Mouse (Mus musculus) liver, embryonic 16.5 days (tissue): ENCODE results near the gene Upp2. TPM values are rescaled to one million over a fixed set of nuclear protein-coding genes. Genes with fewer than 3 reads are reported as not detected.

Experiments
- ATAC-seq: fragments of 200-750 bp; cut with Nextera tagmentation; 2 replicates; pipeline ENCODE4 v1.8.0; 2017; ENCODE audit warnings: low read depth, mild to moderate bottlenecking, moderate number of reproducible peaks, moderate library complexity
- H3K27ac ChIP-seq: fragments of 300-500 bp; sonication (generic); 2 replicates; pipeline ENCODE4 v1.5.1; 2014; ENCODE audit warnings: mild to moderate bottlenecking, low read length
- H3K27me3 ChIP-seq: fragments of 300-500 bp; sonication (generic); 2 replicates; pipeline ENCODE4 v1.6.1; 2014; ENCODE audit warnings: low read depth, low read length, mixed read lengths; ENCODE audit not compliant: control insufficient read depth, insufficient read depth
- H3K36me3 ChIP-seq: fragments of 300-500 bp; sonication (generic); 2 replicates; pipeline ENCODE4 v1.6.1; 2014; ENCODE audit warnings: mild to moderate bottlenecking; ENCODE audit not compliant: control insufficient read depth, insufficient read depth
- H3K4me1 ChIP-seq: fragments of 300-500 bp; sonication (generic); 2 replicates; pipeline ENCODE4 v1.6.1; 2014; ENCODE audit warnings: low read depth, low read length, mixed read lengths; ENCODE audit not compliant: control insufficient read depth
- H3K4me2 ChIP-seq: fragments of 300-500 bp; sonication (generic); 2 replicates; pipeline ENCODE4 v1.6.1; 2014; ENCODE audit warnings: low read depth, low read length, mixed read lengths
- H3K4me3 ChIP-seq: fragments of 300-500 bp; sonication (generic); 2 replicates; pipeline ENCODE4 v1.5.1; 2014; ENCODE audit warnings: low read depth, mild to moderate bottlenecking, low read length
- H3K9ac ChIP-seq: fragments of 300-500 bp; sonication (generic); 2 replicates; pipeline ENCODE4 v1.6.1; 2014; ENCODE audit warnings: low read depth, low read length
- H3K9me3 ChIP-seq: fragments of 300-500 bp; sonication (generic); replicated peaks from 2 replicates; pipeline ENCODE4 v1.6.1; 2016; ENCODE audit warnings: low read length; ENCODE audit not compliant: control insufficient read depth
- WGBS: fragments of 180-500 bp; shearing (Covaris S2); extraction: QIAGEN DNeasy Blood & Tissue Kit; methylation state at CpG from one replicate; pipeline ENCODE4 v1.1.7; 2014; ENCODE audit not compliant: insufficient replicate concordance; 5-methylcytosine and 5-hydroxymethylcytosine counted together
- polyA plus RNA-seq: library from polyadenylated mRNA; unstranded; fragments of >200 nt; fragmentation: Nextera tagmentation; extraction: Ambion mirVana; gene quantifications from 2 replicates; pipeline ENCODE4 v1.2.1, GENCODE M21; 2015

The Upp2 gene
- polyA plus RNA-seq, 1 experiment from 2014 or later: 5.5 TPM

DNA sequence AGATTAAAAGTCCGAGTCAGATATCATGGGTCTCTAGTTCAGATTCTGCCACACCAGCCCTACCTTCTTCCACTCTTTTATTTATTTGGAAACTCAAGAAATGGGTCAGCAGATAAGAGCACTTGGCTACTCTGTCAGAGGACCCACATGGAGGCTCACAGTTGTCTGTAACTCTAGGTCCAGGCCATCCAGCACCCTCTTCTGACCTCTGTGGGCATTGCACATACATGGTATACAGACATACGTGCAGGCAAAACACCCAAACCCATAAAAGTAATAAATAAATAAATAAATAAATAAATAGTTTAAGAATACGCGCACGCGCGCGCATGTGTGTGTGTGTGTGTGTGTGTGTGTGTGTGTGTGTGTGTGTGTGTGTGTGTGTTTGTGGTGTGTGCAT, 47.8 kb downstream of the Upp2 start:
- Histone ChIP-seq H3K9ac (no peak overlapping the region), H3K9me3 (no peaks in the 10 kb centered on the region), H3K4me1 (no peaks in the 10 kb centered on the region), H3K4me2 (no peak overlapping the region), H3K36me3 (no peaks in the 10 kb centered on the region), H3K27ac (no peak overlapping the region), H3K4me3 (no peak overlapping the region), H3K27me3 (no peaks in the 10 kb centered on the region)
- WGBS: 81% methylated on average over 8 of the region's 8 CpGs
- no peak for ATAC-seq

GRCm38 (mm10) chr2:58615766-58616165, 48.7 kb downstream of the Upp2 start:
- Histone ChIP-seq H3K27me3 (no peaks in the 10 kb centered on the region), H3K4me2 (no peak overlapping the region), H3K9ac (no peak overlapping the region), H3K27ac (no peak overlapping the region), H3K9me3 (no peaks in the 10 kb centered on the region), H3K4me3 (no peak overlapping the region), H3K4me1 (no peaks in the 10 kb centered on the region), H3K36me3 (no peaks in the 10 kb centered on the region)
- WGBS: 63% methylated on average over 5 of the region's 5 CpGs
- ATAC-seq: no peak

GRCm38 (mm10) chr2:58625186-58625585, 58.1 kb downstream of the Upp2 start:
- Histone ChIP-seq H3K27me3 (no peaks in the 10 kb centered on the region), H3K4me2 (no peak overlapping the region), H3K4me3 (no peak overlapping the region), H3K9me3 (no peaks in the 10 kb centered on the region), H3K9ac (no peak overlapping the region), H3K4me1 (no peaks in the 10 kb centered on the region), H3K36me3 (no peaks in the 10 kb centered on the region), H3K27ac (no peak overlapping the region)
- WGBS: 66% methylated on average over 12 of the region's 12 CpGs
- no peak for ATAC-seq

DNA sequence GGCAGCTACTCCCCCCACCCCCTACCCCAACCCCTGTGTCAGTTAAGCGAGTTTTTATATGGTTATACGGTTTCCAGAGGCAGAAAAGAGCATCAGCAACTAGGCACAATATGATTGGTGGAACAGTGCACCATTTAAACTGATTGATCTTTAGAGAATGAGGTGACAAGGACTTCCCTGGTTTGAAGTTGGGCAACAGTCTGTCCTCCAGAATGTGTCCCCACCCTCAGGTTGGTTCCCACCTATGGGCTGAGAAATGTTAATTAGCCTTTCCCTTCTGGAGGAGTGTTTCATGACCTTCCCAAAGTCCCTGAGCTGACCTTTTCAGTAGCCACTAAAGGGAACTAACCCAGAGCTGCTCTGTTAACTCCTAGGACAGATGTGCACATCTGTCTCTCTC, 58.6 kb downstream of the Upp2 start:
- no peak overlapping the region for H3K27ac ChIP-seq
- no peaks in the 10 kb centered on the region for H3K4me1 ChIP-seq
- no peak overlapping the region for H3K4me2 ChIP-seq
- no peaks in the 10 kb centered on the region for H3K9me3 ChIP-seq
- H3K4me3 ChIP-seq: no peak overlapping the region
- no peaks in the 10 kb centered on the region for H3K36me3 ChIP-seq
- WGBS: 27% methylated on average over 2 of the region's 2 CpGs
- ATAC-seq: no peak
- H3K9ac ChIP-seq: no peak overlapping the region
- no peaks in the 10 kb centered on the region for H3K27me3 ChIP-seq

- Histone ChIP-seq H3K27ac (no peak overlapping the region), H3K36me3 (no peaks in the 10 kb centered on the region), H3K27me3 (no peaks in the 10 kb centered on the region), H3K4me3 (no peak overlapping the region), H3K4me1 (no peaks in the 10 kb centered on the region), H3K4me2 (no peak overlapping the region), H3K9me3 (no peaks in the 10 kb centered on the region), H3K9ac (no peak overlapping the region)
- 50% methylated on average over 8 of the region's 8 CpGs for WGBS
- ATAC-seq: no peak
These were observed 59.2 kb downstream of the Upp2 start for GRCm38 (mm10) chr2:58626136-58626769.

DNA sequence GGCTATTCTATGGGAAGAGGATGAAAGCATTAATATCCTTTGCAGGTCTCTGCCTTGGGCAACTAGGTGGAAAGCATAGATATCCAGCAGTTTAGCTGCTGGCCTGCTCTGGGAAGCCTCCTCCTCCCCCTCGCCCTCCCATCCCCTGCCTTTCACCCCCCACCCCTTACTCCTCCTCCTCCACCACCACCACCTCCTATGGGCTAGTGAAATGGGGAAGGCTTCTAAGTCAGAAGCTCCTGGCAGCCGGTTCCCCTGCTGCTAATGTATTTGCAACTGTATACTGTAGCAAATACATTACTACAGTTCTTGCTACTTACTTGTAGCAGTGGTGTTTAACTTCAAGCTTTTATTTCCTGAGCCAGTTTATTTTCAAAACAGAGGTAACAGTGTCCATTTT, 60.9 kb downstream of the Upp2 start:
- WGBS: 49% methylated on average over 2 of the region's 2 CpGs
- Histone ChIP-seq H3K4me3 (no peak overlapping the region), H3K9me3 (no peaks in the 10 kb centered on the region), H3K9ac (no peak overlapping the region), H3K4me1 (no peaks in the 10 kb centered on the region), H3K27me3 (no peaks in the 10 kb centered on the region), H3K36me3 (no peaks in the 10 kb centered on the region), H3K27ac (no peak overlapping the region), H3K4me2 (no peak overlapping the region)
- ATAC-seq: no peak

DNA sequence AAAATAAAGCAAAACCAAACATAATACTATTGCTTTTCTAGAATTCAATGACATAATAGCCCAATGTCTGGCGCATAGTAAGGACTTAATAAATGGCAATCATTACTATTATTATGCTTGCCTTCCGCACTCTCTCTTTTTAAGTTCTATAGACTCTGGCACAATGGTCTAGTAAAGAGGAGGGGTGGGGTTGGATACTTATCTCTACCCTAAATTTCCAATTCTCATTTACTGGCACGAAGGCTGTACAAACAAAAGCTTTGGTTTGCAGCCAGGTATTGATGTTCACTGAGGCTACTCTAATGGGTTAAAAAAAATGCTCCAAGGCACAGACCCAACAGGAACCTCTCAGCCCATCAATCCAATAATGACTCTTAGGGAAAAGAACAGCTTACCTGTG, 61.9 kb downstream of the Upp2 start:
- Histone ChIP-seq H3K4me3 (no peak overlapping the region), H3K27me3 (no peaks in the 10 kb centered on the region), H3K27ac (no peak overlapping the region), H3K9me3 (no peaks in the 10 kb centered on the region), H3K4me2 (no peak overlapping the region), H3K9ac (no peak overlapping the region), H3K36me3 (no peaks in the 10 kb centered on the region), H3K4me1 (no peaks in the 10 kb centered on the region)
- 63% methylated on average over 3 of the region's 3 CpGs for WGBS
- no peak for ATAC-seq

DNA sequence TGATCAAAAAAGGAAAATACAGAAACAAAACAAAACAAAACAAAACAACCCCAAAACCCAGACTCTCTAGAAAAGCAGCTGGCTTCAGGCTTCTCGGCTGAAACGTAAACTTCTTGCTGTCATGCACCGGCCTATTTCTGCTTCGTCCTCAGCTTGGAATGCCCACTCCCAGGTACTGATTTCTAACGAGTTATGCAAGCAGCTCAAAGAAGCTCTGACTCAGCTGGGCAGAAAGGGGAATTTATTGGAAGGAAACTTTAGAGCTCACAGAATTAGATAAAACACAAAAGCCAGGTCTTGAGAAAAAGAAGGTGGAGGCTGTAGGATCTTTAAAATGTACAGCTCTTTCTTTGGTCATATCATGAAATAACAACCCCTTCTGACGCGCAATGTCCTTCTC, 62.3 kb downstream of the Upp2 start:
- no peaks in the 10 kb centered on the region for H3K36me3 ChIP-seq
- 54% methylated on average over 7 of the region's 7 CpGs for WGBS

GRCm38 (mm10) chr2:58633791-58634190, 66.7 kb downstream of the Upp2 start:
- ATAC-seq: no peak
- H3K4me3 ChIP-seq: no peak overlapping the region
- no peaks in the 10 kb centered on the region for H3K4me1 ChIP-seq
- no peaks in the 10 kb centered on the region for H3K36me3 ChIP-seq
- no peak overlapping the region for H3K27ac ChIP-seq
- no peaks in the 10 kb centered on the region for H3K9me3 ChIP-seq
- H3K27me3 ChIP-seq: no peaks in the 10 kb centered on the region
- no peak overlapping the region for H3K9ac ChIP-seq
- H3K4me2 ChIP-seq: no peak overlapping the region
- 79% methylated on average over 11 of the region's 11 CpGs for WGBS

More for the DNA sequence above, 62.3 kb downstream of the Upp2 start:
- Histone ChIP-seq H3K27ac (no peak overlapping the region), H3K4me2 (no peak overlapping the region), H3K9me3 (no peaks in the 10 kb centered on the region), H3K4me3 (no peak overlapping the region), H3K9ac (no peak overlapping the region), H3K4me1 (no peaks in the 10 kb centered on the region), H3K27me3 (no peaks in the 10 kb centered on the region)
- ATAC-seq: no peak
